Mouse (Mus musculus) monocyte, adult 5-6 weeks (primary cell): Measurements from ENCODE around the gene Snx8. TPM values are rescaled to one million over a fixed set of nuclear protein-coding genes. Genes with fewer than 3 reads are reported as not detected.
A peak's percentile ranks its signal among the peaks of the same experiment; 100 is the strongest.
"Not testable (repeated sequence)": the region's sequence is repeated elsewhere in the genome, so short reads cannot be mapped to it uniquely, and the experiment has no call there.

Source experiments
- ATAC-seq: fragments of 153-309, 156-312 bp; replicated peaks from 2 replicates; pipeline ENCODE4 v1.8.0; 2017; ENCODE audit warnings: mild to moderate bottlenecking; ENCODE audit not compliant: low TSS enrichment, insufficient number of reproducible peaks, severe bottlenecking, poor library complexity, low FRiP score
- total RNA-seq: library from RNA; stranded (forward); fragments of 200-1000, 200-491, 200-594 nt; gene quantifications from 3 replicates; pipeline ENCODE4 v1.2.3, GENCODE M21; 2017

Gene Snx8
- total RNA-seq, 1 experiment from 2014 or later = 20.9 TPM

DNA sequence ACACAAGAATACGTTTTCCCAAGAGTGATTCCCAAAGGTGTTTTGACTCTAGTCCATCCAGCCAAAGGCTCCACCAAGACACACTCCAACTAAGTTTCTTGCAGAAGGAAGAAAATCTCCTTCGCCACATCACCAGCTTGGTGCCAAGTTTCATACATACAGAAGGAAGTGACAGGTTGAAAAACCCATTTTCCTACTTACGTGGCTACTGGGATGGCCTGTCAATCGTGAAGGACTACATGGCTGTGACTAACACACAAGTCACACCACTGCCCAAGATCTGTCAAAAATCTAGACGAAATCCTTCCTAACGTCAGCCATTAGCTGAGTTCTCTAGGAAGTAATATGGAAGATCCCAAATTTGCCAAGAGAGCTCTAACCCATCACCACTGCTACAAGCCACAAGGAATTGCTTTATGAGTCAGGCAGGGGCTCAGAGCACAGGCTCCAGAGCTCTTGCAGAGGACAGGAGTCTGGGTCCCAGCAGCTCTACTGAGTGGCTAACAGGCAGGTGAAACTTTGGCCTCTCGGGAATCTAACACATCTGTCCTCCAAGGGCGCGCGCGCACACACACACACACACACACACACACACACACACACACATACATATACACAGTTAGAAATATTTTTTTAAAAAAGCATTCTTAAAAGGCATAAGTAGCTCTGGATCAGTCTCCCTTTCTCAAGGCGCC lies 1.1 kb downstream of the Snx8 start:
- no peak for ATAC-seq

DNA sequence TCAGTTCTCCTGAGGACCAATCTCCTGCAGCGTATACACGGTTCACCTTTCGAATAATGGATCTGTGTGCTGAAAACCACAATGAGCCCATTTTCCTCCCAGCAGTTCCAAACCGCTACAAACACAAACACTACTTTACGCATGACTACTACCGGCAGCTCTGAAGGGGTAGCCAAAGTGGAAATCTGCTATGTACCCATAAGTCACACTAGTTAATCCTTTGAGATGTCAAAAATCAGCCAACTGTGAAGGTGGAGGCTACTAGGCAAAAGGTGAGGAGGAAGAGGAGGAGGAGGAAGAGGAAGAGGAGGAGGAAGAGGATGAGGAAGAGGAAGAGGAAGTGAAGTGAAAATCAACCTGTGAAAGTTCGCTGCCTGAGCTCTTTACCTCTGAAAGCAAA lies 1.8 kb downstream of the Snx8 start:
- no peak for ATAC-seq

DNA sequence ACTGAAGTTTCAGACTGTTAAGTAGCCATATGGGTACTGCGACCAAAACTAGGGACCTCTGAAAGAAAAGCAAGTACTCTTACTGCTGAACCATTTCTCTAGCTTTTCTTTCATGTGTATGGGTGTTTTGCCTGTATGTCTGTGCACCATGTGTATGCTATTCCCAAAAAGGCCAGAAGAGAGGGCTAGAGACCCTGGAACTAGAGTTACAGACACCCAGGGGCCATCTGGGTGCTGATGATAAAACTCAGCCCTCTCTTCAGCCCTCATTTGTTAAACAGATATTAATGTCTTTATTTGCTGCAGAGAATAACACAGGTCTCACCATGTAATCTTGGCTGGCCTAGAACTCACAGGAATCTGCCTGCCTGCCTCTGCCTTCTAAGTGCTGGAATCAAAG lies 4.6 kb downstream of the Snx8 start:
- ATAC-seq = no peak

GRCm38 (mm10) chr5:140383559-140383958 lies 5.5 kb downstream of the Snx8 start:
- ATAC-seq = no peak

GRCm38 (mm10) chr5:140382688-140383087 lies 6.4 kb downstream of the Snx8 start:
- ATAC-seq = peak; percentile 41; the same call in 1 of the 2 replicates

DNA sequence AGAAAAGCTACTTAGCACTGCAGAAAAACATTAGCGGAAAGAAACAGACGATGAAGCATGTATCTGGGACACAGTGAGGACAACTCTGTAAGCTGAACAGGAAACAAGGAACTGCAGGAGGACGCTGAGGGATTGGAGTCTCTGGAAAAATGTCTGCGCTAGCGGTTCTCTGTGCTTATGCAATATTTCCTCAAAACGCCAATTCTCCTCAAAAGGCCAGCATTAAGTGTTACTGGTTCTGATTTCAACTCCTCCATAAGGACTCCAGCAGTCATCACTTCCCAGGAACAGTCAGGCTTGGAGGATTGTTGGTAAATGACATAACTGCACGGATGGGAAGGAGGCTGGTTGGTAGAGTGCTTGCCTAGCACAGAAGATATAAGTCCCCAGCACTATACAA lies 7.9 kb downstream of the Snx8 start:
- no peak for ATAC-seq

- peak; percentile 38; the same call in 1 of the 2 replicates for ATAC-seq
These were observed 9.8 kb downstream of the Snx8 start for GRCm38 (mm10) chr5:140379299-140379698.

DNA sequence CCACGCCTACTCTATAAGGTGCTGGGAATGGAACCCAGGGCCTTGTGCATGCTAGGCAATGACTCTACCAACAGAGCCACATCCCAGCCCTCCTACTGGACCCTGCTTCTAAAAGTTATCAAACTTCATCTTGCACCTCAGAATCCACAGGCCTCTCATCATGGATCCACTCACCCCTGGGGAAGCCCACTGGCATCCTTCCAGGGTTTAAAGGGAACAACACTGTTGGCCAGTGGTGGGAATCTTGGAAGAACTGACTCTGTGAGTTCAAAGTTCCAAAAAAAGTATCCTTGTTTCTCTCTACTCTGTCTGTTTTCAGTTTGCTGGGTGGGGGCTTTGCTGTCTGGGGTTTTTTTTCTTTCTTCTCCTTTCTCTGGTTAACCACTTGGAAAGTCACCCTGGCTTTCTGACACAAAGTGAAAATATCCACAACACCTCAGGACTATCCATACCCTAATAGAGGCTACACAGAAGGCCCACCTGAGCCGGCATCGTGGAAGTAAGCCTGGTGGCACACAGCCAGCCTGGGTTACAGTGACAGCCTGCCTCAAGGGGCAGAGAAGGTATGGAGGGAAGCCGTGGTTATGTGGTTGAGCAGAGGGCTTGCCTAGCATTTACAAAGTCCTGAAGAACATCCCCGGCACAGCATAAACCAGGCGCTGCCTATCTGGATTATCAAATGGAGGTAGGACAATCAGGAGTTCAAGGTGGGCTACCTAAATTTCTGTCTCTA lies 10.8 kb downstream of the Snx8 start:
- no peak for ATAC-seq

DNA sequence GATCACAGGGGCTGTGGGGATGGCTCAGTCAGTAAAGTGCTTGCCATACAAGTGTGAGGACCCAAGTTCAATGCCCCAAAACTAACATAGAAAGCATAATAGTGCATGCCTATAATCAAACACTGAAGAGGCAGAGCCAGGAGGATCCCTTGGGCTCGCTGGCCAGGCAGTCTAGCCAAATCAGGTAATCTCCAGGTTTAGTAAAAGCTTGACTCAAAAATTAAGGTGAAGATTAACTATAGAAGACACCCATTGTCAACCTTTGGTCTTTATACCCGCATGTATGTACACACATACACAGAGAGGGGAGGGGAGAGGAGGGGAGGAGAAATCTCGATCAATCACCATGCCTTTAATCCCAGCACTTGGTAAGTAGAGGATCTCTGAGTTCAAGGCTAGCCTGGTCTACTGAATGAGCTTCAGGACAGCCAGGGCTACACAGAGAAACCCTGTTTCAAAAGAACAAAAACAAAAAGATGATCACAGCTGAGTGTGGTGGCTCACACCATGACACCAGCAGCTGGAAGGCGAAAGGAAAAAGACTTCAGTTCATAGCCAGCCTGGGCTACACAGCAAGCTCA lies 13.7 kb downstream of the Snx8 start:
- ATAC-seq = no peak

GRCm38 (mm10) chr5:140374226-140374625 lies 14.8 kb downstream of the Snx8 start:
- no peak; the same call in 1 of the 2 replicates for ATAC-seq

DNA sequence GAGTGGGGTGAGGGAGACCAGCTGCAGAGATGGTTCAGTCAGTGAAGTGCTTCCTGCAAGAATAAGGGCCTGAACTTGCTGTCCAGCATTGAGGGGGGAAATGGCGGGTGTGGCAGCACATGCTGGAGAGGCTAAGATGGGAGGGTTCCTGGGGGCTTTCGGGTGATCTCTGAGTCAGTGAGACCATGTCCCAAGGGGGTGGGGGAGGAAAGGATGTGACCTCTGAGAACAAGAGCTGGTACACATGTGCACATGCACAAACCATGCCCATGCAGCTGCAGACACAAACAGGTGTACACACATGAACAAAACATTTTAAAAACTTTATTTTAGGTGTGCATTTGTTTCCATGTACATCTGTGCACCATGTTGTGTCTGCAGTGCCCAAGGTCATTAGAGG lies 15.4 kb downstream of the Snx8 start:
- ATAC-seq = no peak

GRCm38 (mm10) chr5:140371671-140372070 lies 17.4 kb downstream of the Snx8 start:
- no peak for ATAC-seq

DNA sequence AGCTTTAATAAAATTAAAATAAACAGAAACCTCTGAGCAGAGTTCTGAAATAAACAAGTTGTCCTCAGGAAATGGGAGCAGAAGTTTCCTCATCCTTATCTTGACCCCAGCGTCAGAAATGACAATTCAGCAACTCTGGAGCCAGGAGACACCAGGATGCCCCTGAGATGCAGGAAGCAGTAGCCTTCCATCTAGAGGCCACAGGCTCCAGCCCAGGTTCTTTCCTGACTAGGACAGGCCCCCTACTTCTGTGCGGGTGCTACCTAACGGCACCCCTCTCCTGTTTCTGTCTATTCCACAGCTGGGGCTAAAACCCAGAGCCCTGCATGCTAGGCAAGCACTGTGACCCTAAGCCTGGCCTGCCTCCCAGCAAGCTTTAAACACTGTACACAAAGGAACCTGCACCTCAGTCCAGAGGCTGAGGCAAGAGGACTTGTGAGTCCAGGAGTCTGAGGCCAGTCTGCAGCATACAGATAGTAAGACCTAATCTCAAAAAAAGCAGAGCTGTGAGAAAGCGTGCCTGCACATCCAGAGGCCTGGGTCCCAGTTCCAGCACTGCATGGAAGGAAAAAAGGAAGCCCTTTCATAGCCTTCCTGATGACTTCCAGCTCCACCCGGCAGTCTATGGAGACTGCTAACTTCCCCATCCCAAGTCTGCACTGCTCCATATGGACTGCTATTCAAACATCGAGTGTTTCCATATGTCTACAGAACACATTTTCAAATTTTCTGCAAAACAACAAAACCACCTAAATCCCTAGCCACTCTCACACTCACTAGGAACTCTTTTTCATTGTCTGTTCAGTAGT lies 18.4 kb downstream of the Snx8 start:
- no peak for ATAC-seq

GRCm38 (mm10) chr5:140369466-140369865 lies 19.6 kb downstream of the Snx8 start:
- no peak for ATAC-seq

DNA sequence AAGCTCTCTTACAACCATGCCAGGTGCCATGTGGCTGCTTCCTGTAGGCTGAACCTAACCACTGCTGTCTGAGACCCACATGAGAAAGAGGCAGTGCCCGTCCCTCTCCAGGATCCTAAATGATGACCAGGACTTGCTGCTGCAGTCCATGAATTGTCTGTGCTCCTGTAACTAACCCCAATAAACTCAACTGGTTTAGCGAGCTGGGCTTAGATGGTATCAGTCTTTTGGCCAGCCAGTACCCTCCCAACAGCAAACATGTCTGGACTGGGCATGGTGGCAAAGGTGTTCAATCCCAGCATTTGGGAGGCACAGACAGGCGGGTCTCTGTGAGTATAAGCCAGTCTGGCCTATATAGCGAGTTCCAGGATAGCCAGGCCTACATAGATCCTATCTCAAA lies 20.1 kb downstream of the Snx8 start:
- ATAC-seq = no peak

GRCm38 (mm10) chr5:140368126-140368525 lies 20.9 kb downstream of the Snx8 start:
- ATAC-seq = not testable (repeated sequence)

DNA sequence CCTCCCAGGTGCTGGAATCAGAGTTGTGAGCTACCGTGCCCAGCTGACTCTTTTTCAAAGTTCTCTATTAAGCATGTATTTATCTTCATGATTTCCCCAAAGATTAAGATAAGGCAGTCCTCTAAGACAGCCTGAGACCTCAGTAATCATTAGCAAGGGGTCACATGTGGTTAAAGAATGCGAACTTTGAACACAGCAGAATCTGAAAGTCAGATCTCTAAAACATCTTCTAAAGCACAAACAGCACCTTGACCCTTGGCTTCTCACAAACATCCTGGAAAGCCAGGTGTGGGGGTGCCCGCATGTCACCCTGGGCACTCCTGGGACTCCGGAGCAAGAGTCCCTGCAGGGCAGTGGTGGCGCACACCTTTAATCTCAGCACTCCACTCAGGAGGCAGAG lies 24.6 kb downstream of the Snx8 start:
- ATAC-seq = no peak

DNA sequence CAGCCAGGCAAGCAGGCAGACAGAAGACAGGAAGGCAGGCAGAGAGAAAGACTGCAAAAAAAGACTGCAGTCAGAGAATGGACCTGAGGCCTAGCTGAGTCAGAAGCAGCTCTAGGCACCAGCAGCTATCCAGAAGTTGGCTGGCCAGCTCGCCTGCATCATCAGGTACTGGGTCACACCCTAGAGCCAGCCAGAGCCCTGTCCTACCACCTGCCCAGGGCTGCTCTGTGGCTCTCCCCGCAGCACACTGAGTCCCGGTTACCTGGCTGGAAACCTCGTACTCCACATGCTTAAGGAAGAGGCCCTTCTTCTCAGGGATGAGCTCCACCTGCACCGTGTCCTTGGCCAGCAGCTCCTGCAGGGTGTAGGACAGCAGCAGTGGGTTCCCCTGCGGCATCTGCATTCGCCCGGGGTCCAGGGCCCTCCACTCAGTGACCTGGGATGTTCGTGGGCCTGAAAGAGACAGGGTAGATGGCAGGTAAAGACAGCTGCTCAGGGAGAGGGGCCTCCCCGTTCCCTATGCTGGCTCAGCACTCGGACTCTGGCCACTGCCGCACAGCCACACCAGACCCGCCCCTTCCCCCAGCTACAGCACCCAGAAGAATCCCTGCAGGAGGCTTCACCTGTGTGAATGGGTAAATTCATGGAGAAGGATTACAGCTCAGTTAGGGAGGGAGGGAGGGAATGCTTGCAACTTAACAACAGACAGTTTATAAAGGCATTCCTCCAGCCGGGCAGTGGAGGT lies 29.0 kb downstream of the Snx8 start:
- no peak for ATAC-seq

DNA sequence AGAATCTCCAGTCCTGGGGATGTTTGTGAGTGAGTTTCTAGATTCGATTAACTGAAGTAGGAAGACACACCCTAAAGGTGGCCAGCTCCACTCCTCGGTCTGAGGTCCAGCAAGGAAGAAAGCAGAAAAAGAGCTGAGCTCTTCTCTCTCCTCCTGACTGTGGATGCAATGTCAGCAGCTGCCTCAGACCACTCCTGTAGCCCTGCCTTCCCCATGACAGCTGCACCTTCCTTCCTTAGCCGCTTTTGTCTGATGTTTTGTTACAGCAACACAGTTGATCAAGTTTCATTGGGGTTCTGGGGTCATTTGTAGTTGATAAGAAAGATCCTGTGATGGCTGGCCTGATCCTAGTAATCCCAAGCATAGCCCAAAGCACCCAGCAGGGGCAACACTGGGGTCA lies 31.6 kb downstream of the Snx8 start:
- no peak for ATAC-seq
